In genomic region chr5:129137405-129137804, GRCm38 (mm10) we compare ENCODE assay signal across 30 mouse cellular contexts. TPM values are rescaled to one million over a fixed set of nuclear protein-coding genes. Genes with fewer than 3 reads are reported as not detected.
DNase-seq lines count a peak whose midpoint lies in the region; ATAC-seq and TF ChIP-seq lines count a peak whose summit lies in the region.
"Had no signal": no experiment of that assay in that cellular context is flagged by ENCODE, and none has a peak within 500 bp of the region (broad histone marks: within the 10 kb centered on the region; RNA-seq: fewer than 3 reads in every experiment).

No protein-coding gene starts in this region.

- 0 out of 2 replicates have a peak overlapping the region, but pooled peaks have one; percentile 38 for H3K27ac ChIP-seq in forebrain, embryonic 15.5 days (replicated peaks)
- no peak overlapping the region for H3K27ac ChIP-seq in forebrain, embryonic 12.5 days
- 0 out of 2 replicates have a peak overlapping the region, but pooled peaks have one; percentile 6 for H3K27ac ChIP-seq in layer of hippocampus, adult 2 months
- H3K27ac ChIP-seq in heart, embryonic 11.5 days (ENCODE audit: low read depth, low read length), result no peak overlapping the region
- H3K27ac ChIP-seq: embryonic facial prominence, embryonic 12.5 days; gastrocnemius, adult 2 months; heart, adult 2 months; heart, embryonic 13.5 days; liver, embryonic 14.5 days; neural tube, embryonic 13.5 days; stomach, embryonic 15.5 days had no signal

- no peaks in the 10 kb centered on the region for H3K36me3 ChIP-seq in forebrain, embryonic 15.5 days
- H3K36me3 ChIP-seq in forebrain, embryonic 12.5 days (replicated peaks), result no peaks in the 10 kb centered on the region
- no peaks in the 10 kb centered on the region for H3K36me3 ChIP-seq in heart, embryonic 11.5 days (ENCODE audit: control insufficient read depth, insufficient read depth, low read length)
- H3K36me3 ChIP-seq: embryonic facial prominence, embryonic 12.5 days; heart, embryonic 13.5 days; neural tube, embryonic 13.5 days; stomach, embryonic 15.5 days had no signal

- ATAC-seq in forebrain, embryonic 15.5 days (replicated peaks), result no peak
- no peak for ATAC-seq in forebrain, embryonic 12.5 days (ENCODE audit: low FRiP score)
- ATAC-seq in heart, embryonic 11.5 days (replicated peaks; ENCODE audit: insufficient number of reproducible peaks, low FRiP score, low TSS enrichment), result no peak
- ATAC-seq: activated CD4-positive, CD25-positive, alpha-beta regulatory T cell, adult 4 months; intestine, embryonic 16.5 days had no signal

- H3K9me3 ChIP-seq in forebrain, embryonic 15.5 days, result no peaks in the 10 kb centered on the region
- no peaks in the 10 kb centered on the region for H3K9me3 ChIP-seq in forebrain, embryonic 12.5 days
- H3K9me3 ChIP-seq in heart, embryonic 11.5 days (replicated peaks; ENCODE audit: control insufficient read depth, low read length), result no peaks in the 10 kb centered on the region
- H3K9me3 ChIP-seq: embryonic facial prominence, embryonic 12.5 days; heart, embryonic 13.5 days; neural tube, embryonic 13.5 days; stomach, embryonic 15.5 days had no signal

- WGBS in forebrain, embryonic 15.5 days, result 89% methylated on average over 5 of the region's 5 CpGs
- 94% methylated on average over 5 of the region's 5 CpGs for WGBS in forebrain, embryonic 12.5 days
- 82% methylated on average over 5 of the region's 5 CpGs for WGBS in heart, embryonic 11.5 days (ENCODE audit: insufficient replicate concordance)

- H3K4me3 ChIP-seq in forebrain, embryonic 15.5 days, result no peak overlapping the region
- H3K4me3 ChIP-seq in forebrain, embryonic 12.5 days (replicated peaks), result no peak overlapping the region
- H3K4me3 ChIP-seq in layer of hippocampus, adult 2 months, result no peak overlapping the region
- no peak overlapping the region for H3K4me3 ChIP-seq in heart, embryonic 11.5 days (ENCODE audit: low read depth, low read length)
- H3K4me3 ChIP-seq: embryonic facial prominence, embryonic 12.5 days; gastrocnemius, adult 2 months; heart, adult 2 months; heart, embryonic 13.5 days; neural tube, embryonic 13.5 days; stomach, embryonic 15.5 days had no signal

- peaks cover 13% of the 10 kb centered on the region; the same call in 1 of the 2 replicates for H3K4me1 ChIP-seq in forebrain, embryonic 15.5 days
- H3K4me1 ChIP-seq in forebrain, embryonic 12.5 days, result no peaks in the 10 kb centered on the region
- H3K4me1 ChIP-seq in heart, embryonic 11.5 days (ENCODE audit: control insufficient read depth, insufficient read depth, low read length), result no peaks in the 10 kb centered on the region
- H3K4me1 ChIP-seq: embryonic facial prominence, embryonic 12.5 days; heart, embryonic 13.5 days; neural tube, embryonic 13.5 days; stomach, embryonic 15.5 days had no signal

- H3K27me3 ChIP-seq in forebrain, embryonic 15.5 days, result no peaks in the 10 kb centered on the region
- 0 out of 2 replicates have a peak, but pooled peaks cover 3% of the 10 kb centered on the region for H3K27me3 ChIP-seq in forebrain, embryonic 12.5 days
- H3K27me3 ChIP-seq in heart, embryonic 11.5 days (ENCODE audit: control insufficient read depth, insufficient read depth, low read length), result no peaks in the 10 kb centered on the region
- H3K27me3 ChIP-seq: embryonic facial prominence, embryonic 12.5 days; neural tube, embryonic 13.5 days; stomach, embryonic 15.5 days had no signal

- no peak for DNase-seq in layer of hippocampus, adult 2 months (ENCODE audit: low spot score in 2 of 2)
- DNase-seq in layer of hippocampus, adult 9-10 months (ENCODE audit: low spot score), result no peak
- peak; percentile 55 for DNase-seq in right cerebral cortex, adult 18-20 months
- DNase-seq in right cerebral cortex, postnatal 25 days, result no peak
- peak; percentile 53 to 69 for DNase-seq in right cerebral cortex, postnatal 36 days (ENCODE audit: low spot score in 2 of 2)
- DNase-seq: adrenal gland, adult 2 months; adrenal gland, postnatal 36 days; cerebellum, adult 8-10 months; cerebellum, postnatal 36 days; embryo, embryonic 11 days; gastrocnemius, adult 2 months; heart, adult 2 months; heart, postnatal 10 days; kidney, adult 9 months; kidney, postnatal 10 days; liver; lung, adult 2 months; lung, postnatal 14 days; thymus, postnatal 14 days had no signal

- no peak overlapping the region for H3K9ac ChIP-seq in forebrain, embryonic 15.5 days (replicated peaks)
- no peak overlapping the region for H3K9ac ChIP-seq in forebrain, embryonic 12.5 days
- H3K9ac ChIP-seq in heart, embryonic 11.5 days (ENCODE audit: low read depth, low read length), result no peak overlapping the region
- H3K9ac ChIP-seq: embryonic facial prominence, embryonic 12.5 days; heart, embryonic 13.5 days; liver, embryonic 14.5 days; neural tube, embryonic 13.5 days; stomach, embryonic 15.5 days had no signal

- no peak for TF ChIP-seq CTCF in layer of hippocampus, adult 2 months (conservative IDR thresholded peaks at IDR 0.05)

- H3K4me2 ChIP-seq in forebrain, embryonic 15.5 days (replicated peaks), result no peak overlapping the region
- no peak overlapping the region for H3K4me2 ChIP-seq in forebrain, embryonic 12.5 days
- no peak overlapping the region for H3K4me2 ChIP-seq in heart, embryonic 11.5 days
- H3K4me2 ChIP-seq: embryonic facial prominence, embryonic 12.5 days; heart, embryonic 13.5 days; neural tube, embryonic 13.5 days; stomach, embryonic 15.5 days had no signal

RNA-seq across cellular contexts. Expression of gene Adgrd1, which starts 40.9 kb away (rescaled TPM):
- polyA plus RNA-seq in forebrain, embryonic 15.5 days (2015; fragmentation: Nextera tagmentation; extraction: Ambion mirVana), result 0.09 and 0.20 TPM in 2 replicates
- 0.05 and 0.09 TPM in 2 replicates for polyA plus RNA-seq in forebrain, embryonic 12.5 days (2016; fragmentation: Nextera tagmentation; extraction: Ambion mirVana)
- total RNA-seq in layer of hippocampus, adult 2 months (2021), result under 1 TPM; 0.33 to 0.39 TPM
- 0.23 and 0.31 TPM in 2 replicates for polyA plus RNA-seq in heart, embryonic 11.5 days (2014; fragmentation: Nextera tagmentation; extraction: Ambion mirVana)
- polyA plus RNA-seq: limb, embryonic 11.5 days had no signal

Comparison
In these comparisons a context has a peak if more than half of its experiments do, and no peak if none do; other contexts are left out.
1. H3K27ac ChIP-seq: peak in forebrain, embryonic 15.5 days (single experiment) and layer of hippocampus, adult 2 months (single experiment); none in forebrain, embryonic 12.5 days (single experiment) and heart, embryonic 11.5 days (single experiment).
2. DNase-seq: peak in right cerebral cortex, adult 18-20 months (single experiment) and right cerebral cortex, postnatal 36 days (2 of 2); none in layer of hippocampus, adult 2 months (0 of 2), layer of hippocampus, adult 9-10 months (single experiment) and right cerebral cortex, postnatal 25 days (single experiment).